Mouse (Mus musculus) layer of hippocampus, postnatal 36 days (tissue): ENCODE measurements at regions not wholly inside any gene's neighbourhood (a gene's known extent, or its start where the extent isn't known, plus 50 kb on each side); places are given as distances from the start of the nearest gene placed in this dataset.

Experiments used
- DNase-seq, 2 experiments: peaks; one replicate each; pipeline ENCODE4 v3.0.0; 2022

DNA sequence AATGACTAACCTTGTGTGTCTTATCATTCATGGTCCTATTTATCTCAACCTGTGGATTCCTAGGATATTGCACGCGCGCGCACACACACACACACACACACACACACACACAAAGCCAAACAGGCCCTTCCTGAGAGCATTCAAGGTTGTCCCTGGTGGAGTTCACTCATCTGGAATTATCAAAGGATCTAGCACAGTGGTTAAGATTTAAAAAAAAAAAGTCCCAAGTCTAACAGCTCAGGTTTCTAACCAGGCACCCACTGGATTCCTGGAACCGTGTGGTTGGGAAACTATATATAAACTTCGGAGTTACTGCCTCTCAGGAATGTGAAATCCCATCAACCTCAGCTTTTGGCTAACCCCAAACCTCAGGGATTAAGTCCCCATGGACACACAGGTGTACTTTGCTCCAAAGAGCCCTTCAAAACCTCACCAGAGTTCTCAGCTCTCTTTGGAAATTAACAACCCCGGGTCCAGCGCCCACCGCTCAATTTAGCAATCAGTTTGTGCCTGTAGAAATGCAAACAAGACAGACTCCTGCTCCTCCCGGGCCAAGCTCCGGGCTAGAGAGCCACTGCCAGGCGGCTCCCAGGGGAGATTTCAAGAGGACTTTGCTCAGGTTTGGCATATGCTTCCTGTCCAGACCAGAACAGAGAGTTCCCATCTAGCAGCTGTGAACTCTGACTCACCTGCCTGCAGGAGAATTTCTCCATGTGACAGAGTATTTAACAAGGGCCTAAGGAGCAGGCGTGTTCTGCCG, 320.1 kb upstream of the Jarid2 start:
- no peak for DNase-seq

DNA sequence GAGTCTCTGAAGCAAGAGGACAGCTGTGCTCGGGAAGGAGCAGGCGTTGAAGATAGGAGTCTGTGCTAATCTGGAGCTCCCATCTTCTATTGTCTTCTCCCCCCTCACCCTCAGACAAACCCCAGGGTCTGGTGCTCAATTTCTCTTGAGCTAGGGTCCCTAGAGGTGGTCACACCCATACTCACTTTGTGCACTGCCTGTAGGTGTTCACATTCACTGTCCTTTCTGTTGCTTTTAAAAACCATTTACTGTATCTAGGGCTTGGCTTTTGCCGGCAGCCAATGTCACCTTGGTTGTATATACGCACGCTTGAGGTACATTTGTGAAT, 319.6 kb upstream of the Jarid2 start:
- DNase-seq: no peak

DNA sequence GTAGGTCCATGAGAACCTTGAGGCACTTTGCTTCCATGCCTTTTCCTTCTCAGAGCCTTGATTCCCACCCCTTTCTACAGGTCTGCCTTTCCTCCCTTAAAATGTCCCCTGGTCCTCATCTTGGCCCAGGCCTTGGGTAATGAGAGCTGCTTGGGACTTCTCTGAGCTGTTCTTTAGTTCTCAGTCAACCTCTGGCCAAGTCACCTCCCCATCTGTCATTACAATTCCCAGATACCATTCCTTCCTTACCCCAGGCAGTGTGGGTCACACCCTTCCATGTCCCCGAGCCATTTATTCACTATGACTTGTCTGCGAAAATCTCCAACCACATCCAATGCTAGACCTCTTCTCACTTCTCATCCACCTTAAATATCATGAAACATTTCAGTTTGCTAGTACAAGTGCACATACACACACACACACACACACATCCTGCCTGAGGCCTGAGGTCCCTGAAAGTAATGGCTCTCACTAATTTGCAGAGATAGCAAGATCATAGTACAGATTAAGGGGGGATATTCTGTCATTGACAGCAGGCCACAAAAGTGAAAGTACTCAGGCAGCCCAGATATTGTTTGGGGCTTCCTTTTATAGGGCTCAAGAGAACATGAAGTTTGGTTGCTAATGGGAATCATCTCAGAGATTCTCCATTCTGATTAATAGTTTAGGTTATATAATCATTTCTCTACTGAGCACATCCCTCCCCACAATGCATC, 317.3 kb upstream of the Jarid2 start:
- no peak for DNase-seq

DNA sequence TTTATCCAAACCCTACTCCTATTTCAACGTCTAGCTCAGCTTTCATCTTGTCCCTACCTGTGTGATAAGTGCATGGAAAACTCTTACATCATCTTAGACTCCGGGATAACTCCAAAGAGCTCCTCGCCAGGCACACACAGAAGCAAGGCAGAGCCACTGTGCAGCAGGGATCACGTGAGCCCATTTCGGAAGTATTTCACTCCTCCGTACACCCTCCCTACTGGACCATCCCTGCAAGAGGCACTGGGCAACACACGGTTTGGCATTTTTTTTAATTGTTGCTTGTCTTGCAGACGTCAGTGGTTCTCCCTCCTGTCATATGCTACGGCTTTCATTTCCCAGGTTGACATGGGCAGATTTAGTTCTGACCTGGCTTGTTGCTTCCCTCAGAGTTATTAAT, 316.0 kb upstream of the Jarid2 start:
- no peak for DNase-seq

- DNase-seq: no peak
These were observed 313.3 kb upstream of the Jarid2 start for GRCm38 (mm10) chr13:44415971-44416370.

GRCm38 (mm10) chr13:44416986-44417385, 312.3 kb upstream of the Jarid2 start:
- DNase-seq: no peak

DNA sequence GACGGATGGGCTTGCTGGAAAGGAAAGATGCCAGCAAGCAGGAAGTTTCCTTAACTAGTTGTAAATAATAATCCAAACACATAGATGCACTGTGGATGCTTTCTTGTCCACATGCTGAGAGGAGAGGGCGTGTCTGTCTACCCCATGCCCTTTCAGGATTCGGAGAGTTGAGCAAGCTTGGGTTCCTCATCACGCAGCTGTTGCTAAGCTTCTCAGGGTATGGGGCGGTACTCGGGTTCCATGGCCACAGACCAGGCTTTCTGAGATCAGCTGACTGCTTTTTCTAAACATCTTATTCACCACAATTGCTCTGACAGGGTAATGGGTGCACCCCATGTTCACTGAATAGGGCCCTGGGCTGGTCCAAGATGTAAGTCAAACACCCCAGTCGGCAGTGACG, 310.2 kb upstream of the Jarid2 start:
- DNase-seq: no peak

GRCm38 (mm10) chr13:44419472-44420226, 309.6 kb upstream of the Jarid2 start:
- DNase-seq: no peak

DNA sequence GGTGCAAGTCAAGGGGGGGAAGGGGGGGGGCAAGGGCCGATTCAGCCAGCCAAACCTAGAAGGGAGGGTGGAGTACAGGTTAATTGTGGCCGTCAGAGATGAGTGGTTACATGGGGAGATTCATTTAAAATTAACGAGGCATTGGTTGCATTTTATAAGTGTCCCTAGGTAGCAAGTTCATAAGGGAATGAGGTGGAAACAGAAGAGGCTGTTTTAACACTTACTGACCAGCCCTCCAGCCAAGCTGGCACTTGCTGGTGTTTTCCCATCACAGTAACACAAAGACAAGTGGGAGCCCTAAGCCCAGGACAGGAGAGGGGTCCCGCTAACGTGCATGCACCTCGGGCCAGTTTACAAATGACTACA, 309.1 kb upstream of the Jarid2 start:
- no peak for DNase-seq

DNA sequence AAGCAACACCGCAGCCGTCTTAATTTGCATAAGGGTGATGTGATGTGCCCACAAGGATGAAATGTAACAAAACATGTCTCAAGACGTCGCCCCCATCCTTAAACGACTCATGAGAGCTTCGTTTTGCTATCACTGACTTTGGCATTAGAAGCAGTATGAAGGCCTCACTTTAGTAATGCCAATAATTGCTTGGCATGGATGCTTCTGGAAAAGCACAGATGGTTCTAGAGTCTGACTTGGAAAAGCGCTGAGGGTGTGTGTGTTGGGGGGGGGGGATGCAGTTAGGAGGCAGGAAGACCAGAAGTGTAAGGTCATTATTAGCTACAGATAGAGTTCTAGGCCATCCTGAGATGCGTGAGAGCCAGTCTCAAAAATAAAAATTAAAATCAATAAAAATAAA, 308.3 kb upstream of the Jarid2 start:
- no peak for DNase-seq

DNA sequence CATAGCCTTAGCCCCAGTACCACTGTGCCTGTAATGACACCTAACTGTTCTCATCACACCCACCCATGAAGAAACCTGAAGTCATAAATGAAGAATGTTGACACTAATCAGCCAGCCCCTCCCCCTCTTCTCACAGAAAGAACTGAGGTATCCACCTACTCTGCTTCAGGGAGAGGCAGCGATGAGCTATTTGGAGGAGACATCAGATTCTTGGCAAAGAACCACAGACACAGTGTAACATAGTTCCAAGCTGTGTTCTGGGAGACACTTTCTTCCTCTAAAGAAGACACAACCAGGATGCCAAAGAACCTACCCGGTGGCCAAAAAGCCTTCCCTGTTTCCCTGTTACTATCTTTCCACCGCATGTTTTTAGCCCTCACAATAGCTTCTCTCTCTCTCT, 307.8 kb upstream of the Jarid2 start:
- DNase-seq: no peak

DNA sequence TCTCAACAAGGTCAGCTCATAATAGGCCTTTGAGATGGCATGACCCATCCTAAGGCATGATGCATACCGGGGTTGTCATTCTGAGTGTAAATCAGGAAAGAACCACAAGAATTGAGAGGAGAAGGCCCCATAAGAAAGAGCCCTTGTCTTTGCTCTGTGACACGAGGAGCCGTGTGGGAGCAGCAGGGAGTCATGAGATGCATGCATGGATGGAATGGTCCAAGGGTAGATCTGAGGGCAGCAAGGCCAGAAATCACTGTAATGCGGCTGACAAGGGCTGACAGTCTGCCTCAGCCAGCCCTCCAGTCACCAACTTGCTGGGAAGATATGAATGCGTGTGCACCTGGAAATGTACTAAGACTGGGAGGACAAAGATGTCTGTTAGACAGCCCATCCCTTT, 307.4 kb upstream of the Jarid2 start:
- DNase-seq: no peak

DNA sequence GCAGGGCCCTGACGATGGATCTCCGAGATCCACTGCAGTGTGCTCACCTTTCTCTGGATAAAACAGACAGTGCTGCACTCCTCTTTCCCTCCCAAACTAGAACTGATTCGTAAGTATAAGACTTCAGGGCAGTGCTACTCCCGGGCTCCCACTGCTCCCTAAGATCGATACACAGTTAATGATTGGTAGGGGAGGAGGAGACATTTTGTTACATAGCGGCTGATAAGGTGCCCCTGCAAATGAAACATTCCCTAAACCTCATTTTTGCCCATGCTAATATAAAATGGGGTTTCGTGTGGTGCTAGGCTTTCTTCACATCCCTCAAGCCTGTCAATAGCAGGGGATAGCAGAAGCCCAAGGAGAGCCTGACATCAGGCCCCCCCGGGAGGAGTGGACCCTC, 298.8 kb upstream of the Jarid2 start:
- no peak for DNase-seq

GRCm38 (mm10) chr13:44437709-44438108, 291.6 kb upstream of the Jarid2 start:
- DNase-seq: no peak

DNA sequence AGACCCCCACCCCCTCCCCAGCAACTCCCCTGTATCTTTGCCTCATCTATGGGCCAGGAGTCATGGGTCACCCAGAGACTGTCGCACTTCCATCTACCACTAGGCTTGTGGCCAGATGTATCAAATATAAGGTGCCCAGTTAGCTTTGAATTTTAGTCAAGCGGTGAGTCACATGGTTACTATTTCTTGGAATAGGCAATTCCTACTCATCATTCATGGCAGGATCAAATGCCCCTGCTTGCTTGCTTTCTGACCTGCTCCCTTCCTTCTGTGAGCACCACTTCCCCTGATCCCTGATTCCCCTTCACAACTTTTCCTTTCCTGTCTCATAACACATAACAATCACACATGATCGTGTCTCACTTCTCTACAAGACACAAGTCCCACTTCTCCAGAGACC, 288.2 kb upstream of the Jarid2 start:
- no peak for DNase-seq

DNA sequence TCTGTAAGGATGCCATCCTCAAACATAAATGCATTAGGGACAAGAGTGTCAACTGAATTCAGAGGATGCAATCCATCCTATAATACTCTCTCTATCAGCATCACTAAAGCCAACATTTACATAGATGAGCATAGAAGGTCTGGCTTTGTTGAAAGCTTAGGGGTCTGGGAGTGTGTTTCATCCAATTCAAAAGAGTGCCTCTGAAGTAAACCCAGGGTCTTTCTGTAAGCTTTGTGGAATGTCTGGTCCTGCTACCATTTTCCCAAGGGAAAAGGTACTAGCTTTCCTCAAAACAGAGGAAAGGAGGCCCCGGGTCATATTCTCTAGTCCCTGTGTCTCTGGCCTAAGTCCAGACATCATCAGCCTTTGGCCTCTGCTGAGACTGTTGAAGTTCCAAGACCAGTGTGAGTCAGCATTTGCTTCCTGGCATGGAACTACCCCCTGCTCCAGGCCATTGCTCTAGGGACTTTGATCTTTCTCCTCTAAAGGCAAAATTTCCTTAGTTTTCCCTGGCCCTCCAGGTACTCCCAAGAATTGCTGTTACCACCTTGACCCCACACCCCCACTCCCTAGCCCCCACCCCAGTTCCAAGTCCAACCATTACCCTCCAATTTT, 280.0 kb upstream of the Jarid2 start:
- no peak for DNase-seq

- no peak for DNase-seq
These were observed 278.1 kb upstream of the Jarid2 start for GRCm38 (mm10) chr13:44451224-44451623.

GRCm38 (mm10) chr13:44453131-44453530, 276.1 kb upstream of the Jarid2 start:
- DNase-seq: no peak

- DNase-seq: no peak
These were observed 275.1 kb upstream of the Jarid2 start for GRCm38 (mm10) chr13:44454136-44454535.

- DNase-seq: no peak
These were observed 274.1 kb upstream of the Jarid2 start for GRCm38 (mm10) chr13:44455193-44455592.

DNA sequence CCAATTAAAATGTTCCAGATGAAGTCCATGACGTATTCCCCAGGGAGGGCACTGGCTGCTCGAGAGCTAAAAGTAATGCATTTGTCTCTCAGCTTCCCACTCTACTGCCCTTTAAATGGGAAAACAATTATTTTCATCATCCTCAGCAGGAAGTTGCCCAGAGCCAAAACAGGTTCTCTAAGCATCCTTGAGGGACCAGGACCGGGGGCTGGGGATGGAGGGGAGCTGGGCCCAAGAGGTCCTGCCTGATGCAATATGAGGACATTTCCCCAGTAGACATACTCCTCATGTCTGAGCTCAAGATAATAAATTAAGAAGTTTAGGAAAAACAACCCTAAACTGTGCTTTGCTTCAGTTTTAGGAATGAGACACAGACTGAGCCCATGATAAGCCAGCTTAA, 270.5 kb upstream of the Jarid2 start:
- DNase-seq: no peak

GRCm38 (mm10) chr13:44459148-44459547, 270.1 kb upstream of the Jarid2 start:
- no peak for DNase-seq

- no peak for DNase-seq
These were observed 265.6 kb upstream of the Jarid2 start for GRCm38 (mm10) chr13:44463675-44464074.
